Mouse (Mus musculus): Measurements from ENCODE around the gene Fgf2.
A peak's percentile ranks its signal among the peaks of the same experiment; 100 is the strongest.

Gene Fgf2

DNA sequence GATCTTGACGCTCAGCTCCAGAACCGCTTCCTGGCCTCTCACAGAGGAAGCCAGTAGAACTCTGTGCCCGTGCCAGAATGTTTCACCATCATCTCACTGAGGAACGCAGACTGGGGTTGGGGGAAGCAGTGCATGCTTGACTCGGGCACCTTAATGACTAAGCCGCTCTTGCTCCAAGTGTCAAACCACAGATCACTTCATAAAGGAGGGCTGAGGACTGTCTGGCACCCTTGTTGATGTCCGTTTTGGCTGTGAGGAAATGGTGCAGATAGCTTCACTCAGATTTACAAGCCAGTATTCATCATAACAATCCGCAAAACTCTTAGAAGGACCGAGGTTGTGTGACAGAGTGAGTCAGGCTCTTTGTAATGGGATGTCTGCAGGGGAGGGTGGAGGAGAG, 12.6 kb downstream of the Fgf2 start:
- DNase-seq, result no peak

DNA sequence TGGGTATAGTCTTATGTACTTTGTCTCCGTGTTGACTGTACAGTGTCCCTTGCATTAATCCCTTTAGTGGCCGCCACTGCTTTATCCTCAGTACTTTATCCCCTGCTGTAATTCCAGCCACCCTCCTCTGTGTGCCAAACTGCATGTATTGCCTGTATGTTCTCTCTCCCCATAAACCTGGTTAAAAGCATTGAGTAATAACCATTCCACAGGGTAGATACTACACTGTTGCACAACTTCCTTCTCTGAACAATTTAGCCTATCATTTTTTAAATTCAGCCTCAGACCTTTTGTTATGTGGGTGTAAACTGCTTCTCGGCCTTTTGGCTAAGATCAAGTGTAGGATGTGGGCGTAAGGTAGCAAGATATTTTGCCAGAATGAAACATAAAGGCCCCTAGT, 17.0 kb downstream of the Fgf2 start:
- DNase-seq, result no peak

DNA sequence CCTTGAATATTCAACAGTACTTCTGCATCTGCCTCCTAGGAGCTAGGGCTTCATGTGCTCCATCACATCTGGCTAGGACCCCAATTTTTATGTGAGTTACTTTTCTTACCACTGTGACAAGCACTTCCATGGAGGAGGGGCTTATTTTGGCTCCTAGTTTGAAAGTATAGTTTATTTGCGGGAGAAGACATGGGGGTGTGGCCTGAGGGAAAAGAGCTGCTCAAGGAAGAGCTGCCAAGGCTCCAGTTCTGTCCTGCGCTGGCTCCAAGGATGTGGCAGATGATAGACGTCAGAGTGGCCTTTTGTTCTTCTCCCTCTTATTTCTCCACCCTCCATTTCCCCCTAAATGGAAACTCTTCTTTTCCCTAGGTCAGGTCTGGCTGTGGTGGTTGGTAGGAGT, 17.8 kb downstream of the Fgf2 start:
- DNase-seq, result no peak

DNA sequence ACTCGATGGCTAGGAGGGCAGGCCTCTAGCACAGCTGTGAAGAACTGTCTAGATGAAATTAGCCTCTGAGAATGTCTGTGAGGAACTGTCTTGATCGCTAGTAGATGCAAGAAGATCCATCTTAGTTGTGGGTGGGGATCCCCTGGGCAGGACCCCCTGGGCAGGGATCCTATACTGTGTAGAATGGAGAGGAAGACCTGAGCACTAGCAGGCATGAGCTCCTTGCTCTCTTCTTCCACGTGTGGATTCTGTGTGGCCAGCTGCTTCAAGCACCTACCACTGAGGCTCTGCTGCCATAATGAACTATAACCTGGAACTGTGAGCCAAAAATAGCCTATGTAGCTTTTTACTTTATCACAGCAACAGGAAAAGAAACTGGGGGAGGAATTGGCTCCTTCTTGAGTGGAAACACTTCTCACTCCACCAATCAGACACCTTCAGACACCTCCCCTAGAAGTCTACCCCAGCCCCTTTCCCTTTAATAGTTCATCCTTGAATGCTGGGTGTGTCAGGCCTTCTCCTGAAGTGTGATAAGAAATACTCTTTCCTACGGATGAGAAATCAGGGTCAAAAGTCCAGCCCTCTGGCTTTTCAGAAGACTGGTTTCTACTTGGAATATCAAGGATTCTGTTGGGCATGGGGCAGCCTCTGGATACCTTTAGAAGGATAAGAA, 18.4 kb downstream of the Fgf2 start:
- no peak for DNase-seq

DNA sequence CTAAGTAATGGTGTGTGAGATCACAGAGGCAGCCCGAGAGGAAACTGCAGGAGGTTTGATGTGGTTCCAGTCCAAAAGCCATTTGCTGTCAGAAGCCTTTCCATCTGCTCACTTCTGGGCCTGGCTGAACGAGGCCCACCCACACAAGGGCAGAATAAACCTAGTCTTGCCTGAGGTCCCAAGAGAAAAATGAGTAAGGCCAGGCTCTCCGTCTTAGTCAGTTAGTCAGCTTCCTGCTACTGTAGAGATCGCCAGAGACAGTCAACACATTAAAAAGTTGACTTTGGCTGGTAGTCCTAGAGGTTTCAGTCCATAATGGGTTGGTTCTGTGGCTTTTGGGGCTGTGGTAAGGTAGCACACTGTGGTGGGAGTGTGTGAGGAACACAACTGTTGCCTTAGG, 22.3 kb downstream of the Fgf2 start:
- DNase-seq, result no peak

DNA sequence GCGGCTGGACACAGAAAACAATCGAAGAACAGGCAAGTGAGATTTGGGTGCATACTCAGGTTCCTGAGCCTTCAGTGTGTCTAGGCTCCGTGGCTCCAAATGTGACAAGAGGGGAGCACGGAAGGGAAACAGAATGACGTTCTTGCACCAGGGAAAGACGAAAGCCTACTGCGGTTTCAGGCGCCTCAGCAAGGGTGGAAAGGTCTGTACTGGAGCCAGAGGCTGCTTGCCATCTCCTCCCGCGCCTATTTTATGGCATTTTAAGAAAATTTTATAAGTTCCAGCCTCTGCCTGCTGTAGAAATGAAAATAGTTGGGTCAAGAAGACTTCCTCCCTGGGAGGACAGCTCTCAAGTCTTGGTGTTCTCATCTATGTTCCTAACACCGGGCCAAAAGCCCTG, 25.6 kb downstream of the Fgf2 start:
- DNase-seq, result no peak

DNA sequence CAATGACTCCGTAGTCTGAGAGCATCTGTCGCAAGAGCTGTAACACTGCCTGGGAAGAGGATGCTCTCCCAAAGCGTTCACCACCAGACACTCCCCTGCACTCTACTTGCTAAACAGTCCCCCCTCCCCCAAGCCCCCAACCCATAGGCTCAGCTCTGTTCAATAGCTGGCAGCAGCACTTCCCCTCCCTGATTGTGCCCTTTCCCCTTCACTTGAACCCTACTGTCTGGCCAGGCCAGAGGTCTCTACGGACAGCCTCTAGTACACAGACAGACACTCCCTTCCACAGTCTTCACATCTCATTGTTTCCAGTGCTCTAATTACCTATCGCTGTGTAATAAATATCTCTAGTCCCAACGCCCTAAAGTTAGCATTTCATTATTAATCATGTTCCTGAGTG, 29.8 kb downstream of the Fgf2 start:
- no peak for DNase-seq

DNA sequence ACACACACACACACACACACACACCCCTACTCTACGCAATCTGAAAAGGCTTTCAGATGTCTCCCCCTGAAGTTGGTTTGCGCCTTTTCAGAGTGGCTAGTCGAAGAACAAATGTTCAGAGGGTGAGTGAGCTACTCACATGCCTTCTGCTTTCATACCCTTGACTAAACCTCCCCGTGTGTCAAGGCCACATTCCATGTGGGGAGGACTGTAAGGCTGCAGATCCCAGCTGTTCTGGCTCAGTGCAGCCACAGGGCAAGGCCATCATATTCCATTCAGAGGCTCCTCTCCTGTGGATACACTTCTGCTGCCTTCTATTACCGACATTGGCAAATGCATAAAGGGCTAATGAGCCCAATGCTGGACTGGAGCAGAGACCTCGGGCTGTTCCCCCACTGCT, 30.3 kb downstream of the Fgf2 start:
- DNase-seq, result no peak

DNA sequence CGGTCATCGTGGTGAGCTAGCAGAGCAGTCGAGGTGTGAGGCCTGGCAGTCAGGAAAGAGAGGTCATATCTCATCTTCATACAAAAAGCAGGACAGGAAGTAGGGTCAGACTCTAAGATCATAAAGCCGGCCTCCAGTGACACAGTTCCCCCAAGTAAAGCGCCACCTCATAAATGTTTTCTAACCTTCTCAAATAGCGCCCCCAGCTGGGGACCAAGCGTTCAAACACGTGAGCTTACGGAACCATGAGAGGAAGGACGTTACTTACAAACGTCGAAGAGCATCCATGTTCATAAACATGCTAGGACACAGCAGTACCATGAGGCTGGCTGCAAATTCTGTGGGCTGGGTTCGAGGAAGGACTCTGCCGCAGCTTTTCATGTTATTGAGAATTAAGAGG, 31.1 kb downstream of the Fgf2 start:
- DNase-seq, result peak; percentile 4

DNA sequence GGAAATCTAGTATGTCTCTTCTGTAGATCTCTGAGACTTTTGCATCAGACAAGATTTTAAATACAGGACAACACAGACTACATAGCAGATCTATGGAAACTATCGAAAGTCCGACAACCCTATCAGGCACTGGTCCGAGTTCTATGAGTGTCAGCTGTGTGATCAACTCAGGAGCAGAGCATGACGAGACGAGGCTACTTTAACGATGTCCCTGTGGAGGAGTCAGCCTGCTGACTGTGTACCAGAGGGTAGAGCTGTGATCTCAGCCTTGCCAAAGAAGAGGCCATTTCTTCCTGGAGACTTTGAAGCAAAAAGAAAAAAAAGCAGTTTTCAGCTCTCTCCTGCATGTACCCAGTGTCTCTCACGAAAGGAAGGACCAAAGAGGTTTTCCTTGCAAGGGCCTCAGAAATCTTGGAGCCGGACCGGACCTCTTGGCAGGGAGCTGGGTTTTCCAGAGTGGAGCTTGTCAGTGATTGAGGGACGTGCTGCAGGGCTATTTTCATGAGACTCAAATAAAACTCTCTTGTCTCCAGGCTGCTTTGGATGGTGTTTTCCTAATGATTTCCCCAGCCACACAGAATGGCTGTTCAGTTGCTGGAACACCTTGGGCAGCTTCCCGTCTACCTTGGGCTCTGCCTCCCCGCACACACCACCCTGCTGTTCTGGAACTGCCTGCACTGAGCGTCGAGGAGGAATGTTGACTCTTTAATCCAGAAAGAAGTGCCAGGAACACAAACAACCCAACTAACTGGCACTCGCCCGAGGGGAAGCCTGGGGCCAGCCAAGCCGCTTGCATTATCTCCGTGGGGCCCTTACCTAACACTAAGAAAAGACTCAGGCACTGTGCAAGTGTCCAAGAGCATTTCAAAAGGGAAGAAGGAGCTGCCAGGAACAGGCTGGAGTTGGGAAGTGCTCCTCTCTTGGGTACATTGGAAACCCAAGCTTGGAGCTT, 32.1 kb downstream of the Fgf2 start:
- DNase-seq, result no peak

DNA sequence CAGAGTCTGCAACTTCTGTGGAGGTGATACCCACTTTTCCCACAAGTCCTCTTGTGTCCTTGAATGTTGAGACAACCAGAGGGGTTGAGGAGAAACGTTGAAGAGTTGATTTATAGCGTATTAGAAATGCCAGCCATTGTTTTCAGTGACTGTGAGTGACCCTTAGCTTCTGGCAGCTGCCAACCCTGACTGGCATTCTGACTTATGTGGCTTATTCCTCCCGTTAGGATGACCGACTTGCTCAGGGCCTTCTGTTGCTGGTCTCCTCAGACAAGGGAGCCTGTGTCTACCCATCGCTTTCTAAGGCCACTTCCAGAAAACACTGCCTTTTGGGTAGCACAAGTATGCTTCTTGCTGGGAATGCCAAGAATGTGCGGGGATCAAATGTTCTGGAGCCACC, 33.3 kb downstream of the Fgf2 start:
- no peak for DNase-seq

DNA sequence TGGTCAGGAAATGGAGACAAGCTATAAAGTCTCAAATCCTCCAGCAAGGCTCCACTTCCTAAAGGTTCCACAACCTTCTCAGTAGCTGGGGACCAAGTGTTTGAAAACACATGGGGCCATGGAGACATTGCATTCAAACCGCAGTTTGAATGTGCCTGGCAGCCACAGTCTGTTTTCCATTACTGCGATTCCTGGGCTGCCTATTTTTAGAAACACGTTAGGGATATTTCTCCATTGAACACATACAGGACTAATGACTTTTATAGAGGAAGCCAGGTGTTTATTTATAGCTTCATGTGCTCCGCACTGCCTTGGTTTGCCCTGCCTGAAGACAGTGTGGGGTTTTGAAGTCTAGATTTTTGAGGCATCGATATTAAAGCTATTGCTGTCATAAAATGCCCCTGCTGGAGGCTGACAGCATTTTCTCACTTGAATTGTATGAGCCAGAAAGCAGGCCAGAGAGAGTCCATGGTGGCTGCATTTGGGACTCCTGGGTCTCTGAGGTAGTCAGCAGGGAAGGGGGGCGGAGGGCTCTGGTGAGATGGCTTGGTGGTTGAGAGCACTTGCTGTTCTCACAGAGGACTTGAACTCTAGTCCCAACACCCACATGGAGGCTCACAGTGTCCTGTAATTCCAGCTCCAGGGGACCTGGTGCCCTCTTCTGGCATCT, 35.1 kb downstream of the Fgf2 start:
- DNase-seq, result no peak

DNA sequence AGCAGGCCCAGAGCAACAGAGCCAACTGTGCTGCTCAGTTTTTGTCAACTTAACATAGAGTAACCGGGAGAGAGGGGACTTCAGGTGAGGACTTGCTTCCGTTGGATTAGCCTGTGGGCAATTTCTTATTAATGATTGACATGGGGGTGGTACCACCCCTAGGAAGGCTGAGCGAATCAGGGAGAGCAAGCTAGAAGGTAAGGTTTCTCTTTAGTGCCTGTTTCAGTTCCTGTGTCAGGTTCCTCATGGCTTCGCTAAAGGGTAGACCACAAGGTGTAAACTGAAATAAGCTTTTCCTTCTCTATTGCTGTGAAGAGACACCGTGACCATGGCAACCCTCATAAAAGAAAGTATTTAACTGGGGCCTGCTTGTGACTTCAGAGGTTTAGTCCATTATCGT, 39.2 kb downstream of the Fgf2 start:
- no peak for DNase-seq

DNA sequence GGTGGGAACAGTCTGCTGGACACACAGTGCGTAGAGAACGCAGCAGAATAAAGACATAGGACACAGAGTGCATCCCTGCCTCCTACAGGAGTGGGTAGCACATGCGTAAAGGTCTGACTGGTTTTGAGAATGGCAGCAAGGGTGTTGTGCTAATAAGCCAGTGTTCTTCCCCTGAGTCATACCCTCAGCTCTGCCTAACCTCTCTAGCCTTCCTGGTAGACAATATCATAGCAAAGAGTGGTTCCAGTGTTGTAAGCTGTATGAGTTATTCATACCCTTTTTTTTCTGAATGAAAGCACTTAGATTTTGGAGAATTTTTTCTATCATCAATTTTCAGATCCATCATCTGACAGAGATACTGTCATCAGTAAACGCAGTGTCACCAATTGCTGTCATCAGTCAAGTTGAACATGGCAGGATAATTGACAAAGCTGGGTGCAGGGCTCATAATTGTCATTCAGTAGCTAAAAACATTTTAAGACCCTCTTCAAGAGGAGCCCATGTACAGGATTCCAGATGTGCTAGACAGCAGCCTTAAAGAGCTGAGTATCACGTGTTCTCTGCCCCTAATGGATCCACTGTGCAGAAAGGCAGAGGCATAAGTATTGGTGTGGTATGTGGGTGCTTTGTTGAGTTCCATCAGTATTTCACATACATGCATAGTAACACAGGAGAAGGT, 48.9 kb downstream of the Fgf2 start:
- no peak for DNase-seq

DNA sequence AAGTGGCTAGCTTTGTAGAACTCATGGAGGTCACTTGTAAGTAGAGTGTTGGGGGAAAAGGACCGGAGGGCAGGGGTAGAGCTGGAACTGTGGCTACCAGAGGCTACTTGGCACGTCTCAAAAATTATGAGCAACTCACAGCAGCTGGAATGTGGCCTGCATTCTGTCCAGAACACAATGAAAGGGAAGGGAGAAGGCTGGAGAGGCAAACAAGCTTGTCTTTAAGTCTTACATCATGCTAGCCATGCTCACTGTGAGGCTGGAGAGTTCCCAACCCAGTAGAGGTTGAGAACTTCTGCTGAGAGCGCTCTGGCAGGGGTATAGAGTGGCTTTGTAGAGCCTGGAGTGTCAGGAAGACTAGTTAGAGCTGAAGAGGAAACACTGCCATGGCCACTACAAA, 49.5 kb downstream of the Fgf2 start:
- DNase-seq, result no peak

DNA sequence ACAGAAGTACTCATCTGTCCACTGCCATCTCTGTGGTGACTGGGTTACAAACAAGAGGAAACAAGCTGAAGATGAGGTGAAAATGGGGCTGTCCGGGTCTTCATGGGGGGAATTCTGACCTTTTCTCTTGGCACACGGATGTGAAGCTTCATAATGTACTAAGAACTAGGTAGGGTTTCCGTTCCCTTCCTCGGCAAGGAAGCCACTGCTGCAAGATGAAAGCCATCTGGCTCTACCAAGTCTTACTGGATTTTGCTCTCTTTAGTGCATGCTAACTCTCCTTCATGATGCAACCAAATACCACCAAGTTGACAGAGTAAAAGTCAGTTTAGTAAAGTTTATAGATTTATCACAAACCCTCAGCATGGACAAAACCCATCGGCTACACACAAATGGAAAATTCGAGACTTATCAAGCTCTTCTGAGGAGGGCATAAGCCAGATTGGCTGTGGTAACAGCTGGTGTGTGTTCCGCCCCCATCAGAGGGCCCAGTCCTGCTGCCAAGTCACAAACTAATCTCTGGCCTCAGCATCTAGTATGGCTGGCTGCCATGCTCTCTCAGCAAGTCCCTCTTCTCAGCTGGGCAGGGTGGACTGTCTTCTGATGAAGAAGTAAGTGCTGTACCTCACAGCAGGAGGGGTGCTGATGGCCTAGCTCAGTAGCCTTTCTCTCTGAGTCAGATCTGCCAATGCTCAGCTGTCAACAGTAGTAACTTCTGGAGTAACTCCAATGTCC, 50.7 kb downstream of the Fgf2 start:
- no peak for DNase-seq

DNA sequence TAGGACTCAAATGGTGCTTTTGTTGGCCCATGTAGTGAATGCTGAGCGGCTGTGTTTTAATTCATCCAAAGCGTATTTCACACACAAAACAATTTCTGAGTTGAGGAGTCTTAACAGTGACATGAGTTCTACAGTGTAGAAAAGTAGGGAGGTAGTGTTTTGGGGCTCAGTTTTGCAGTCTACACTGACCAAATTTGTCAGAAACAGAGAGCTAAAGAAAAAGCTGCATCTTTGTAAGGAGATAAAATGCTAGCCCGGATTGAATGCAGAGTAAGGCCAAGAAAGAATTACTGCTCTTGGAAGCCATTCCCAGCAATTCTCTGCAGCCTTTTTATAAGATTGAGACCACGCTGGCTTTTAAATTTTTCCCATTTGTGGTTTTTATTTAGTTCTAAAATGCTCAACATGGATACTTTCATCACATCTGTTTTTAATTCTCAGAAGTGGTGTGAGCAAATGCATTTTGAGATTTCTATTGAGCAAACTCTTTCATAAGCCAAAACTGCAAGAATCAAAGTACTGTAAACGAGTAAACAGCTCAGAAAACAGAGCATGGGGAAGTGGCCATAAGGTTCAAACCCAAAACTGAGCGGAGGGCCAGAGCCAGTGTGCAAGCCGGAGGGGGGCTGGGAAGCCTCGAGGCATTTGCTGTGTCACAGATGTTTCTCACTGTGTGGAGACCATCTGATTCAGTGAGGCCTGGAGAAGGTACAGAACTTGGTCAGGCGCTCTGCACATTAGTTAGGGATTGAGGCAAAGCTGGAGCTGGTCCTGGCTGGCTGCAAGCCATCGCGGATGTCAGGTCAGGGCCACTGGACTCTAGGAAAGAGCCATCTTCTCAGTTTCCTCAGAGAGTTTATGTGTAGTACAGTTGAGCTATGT, 53.8 kb downstream of the Fgf2 start:
- DNase-seq, result no peak

DNA sequence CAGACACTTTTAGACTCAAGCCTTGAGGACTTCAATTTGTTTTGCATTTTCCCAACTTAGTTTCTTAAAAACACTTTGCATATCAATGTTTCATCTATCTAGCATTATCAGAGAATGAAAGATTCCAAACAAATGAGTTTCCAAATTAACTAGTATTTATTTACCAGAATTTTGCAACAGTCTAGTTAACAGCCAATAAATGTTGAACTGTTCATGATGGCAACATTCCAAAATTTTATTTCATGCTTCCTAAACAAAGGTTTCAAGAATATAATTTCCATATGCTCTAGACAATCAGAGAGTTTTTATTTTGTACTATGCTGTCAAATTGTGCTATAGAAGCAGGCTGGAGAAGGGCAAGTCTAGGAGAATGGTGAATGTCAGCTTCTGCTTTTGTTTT, 59.5 kb downstream of the Fgf2 start:
- no peak for DNase-seq

DNA sequence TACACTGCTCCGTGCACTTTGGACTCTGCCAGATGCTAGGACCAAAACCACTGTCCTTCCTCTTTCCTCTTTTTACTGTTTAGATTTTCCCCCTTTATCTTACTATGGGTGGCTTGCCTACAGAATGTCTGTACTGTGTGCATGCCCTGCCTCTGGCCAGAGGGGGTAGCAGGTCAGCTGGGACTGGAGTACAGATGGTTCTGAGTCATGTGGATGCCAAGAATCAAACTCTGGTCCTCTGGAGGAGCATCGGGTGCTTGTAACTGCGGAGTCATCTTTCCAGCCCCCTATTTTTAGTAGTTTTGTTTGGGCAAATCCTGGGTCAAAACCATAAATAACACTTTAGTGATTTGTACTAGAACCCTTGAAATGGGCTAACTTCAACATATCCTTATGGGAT, 65.3 kb downstream of the Fgf2 start:
- no peak for DNase-seq

DNA sequence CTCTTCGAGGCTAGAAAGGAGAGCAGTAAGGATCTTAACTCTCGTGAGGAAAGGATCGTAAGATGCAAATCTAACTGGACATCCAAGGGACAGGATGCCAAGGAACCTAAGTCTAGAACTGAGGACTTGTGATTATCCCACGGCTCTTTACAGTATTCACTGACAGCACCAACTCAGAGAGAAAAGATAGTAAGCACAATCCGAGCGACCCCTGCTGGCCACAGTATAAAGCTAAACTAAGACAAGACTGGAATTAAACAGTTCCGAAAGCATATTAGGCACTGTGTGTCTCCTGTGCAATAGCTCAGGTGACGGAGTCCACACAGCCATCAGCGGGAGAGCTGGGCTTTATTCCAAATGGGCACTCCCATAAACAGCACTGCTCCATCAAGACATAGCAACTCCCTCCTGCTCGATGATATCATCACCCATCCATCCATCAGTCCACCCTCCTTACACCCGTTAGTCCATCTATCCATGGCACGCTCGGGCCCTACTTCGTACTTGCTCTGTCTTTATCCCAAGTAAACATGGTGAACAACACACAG, 66.3 kb downstream of the Fgf2 start:
- DNase-seq, result peak; percentile 72

DNA sequence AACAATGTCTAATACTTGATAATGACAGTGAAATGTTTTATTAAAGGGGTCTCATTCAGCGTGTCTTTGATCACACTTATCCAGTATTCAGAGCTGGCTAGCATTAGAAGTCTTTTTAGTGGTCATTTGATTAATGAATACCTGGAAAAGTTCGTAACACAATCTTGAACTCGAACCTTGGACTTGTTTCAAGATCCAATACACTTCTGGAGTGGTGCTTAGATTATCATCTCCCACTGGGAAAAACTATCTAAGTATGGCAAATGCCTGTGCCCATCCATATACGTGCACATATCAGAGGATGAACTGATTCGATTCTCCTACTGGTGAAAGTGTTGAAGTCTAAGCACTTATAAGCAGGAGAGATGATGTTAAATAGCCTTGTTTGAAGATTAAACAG, 70.2 kb downstream of the Fgf2 start:
- no peak for DNase-seq

Data from thymus, postnatal 14 days (tissue).